Mouse (Mus musculus) hindbrain, embryonic 10.5 days (tissue): ENCODE results near the gene Samd15. TPM values are rescaled to one million over a fixed set of nuclear protein-coding genes. Genes with fewer than 3 reads are reported as not detected.

ENCODE experiments used
- DNase-seq: peaks from one replicate; pipeline ENCODE4 v3.0.0-alpha.2; 2017; ENCODE audit warnings: low spot score
- H3K27ac ChIP-seq: fragments of 300-500 bp; sonication (generic); 2 replicates; pipeline ENCODE4 v1.5.1; 2016; ENCODE audit warnings: mild to moderate bottlenecking, moderate library complexity
- H3K27me3 ChIP-seq: fragments of 300-500 bp; sonication (generic); 2 replicates; pipeline ENCODE4 v1.6.1; 2016; ENCODE audit warnings: mild to moderate bottlenecking; ENCODE audit not compliant: poor library complexity, insufficient read depth, severe bottlenecking
- H3K36me3 ChIP-seq: fragments of 300-500 bp; sonication (generic); 2 replicates; pipeline ENCODE4 v1.6.1; 2016; ENCODE audit warnings: mild to moderate bottlenecking, moderate library complexity
- H3K4me1 ChIP-seq: fragments of 300-500 bp; sonication (generic); replicated peaks from 2 replicates; pipeline ENCODE4 v1.6.1; 2016; ENCODE audit warnings: mild to moderate bottlenecking
- H3K4me3 ChIP-seq: fragments of 300-500 bp; sonication (generic); 2 replicates; pipeline ENCODE4 v1.5.1; 2016; ENCODE audit warnings: mild to moderate bottlenecking, moderate library complexity
- H3K9me3 ChIP-seq: fragments of 300-500 bp; sonication (generic); 2 replicates; pipeline ENCODE4 v1.6.1; 2016; ENCODE audit warnings: mild to moderate bottlenecking, moderate library complexity
- WGBS: fragments of 180-500 bp; shearing (Covaris S2); methylation state at CpG from one replicate; pipeline ENCODE4 v1.1.7; 2016; 5-methylcytosine and 5-hydroxymethylcytosine counted together
- polyA plus RNA-seq: library from polyadenylated mRNA; unstranded; fragments of >200 nt; fragmentation: Nextera tagmentation; extraction: Ambion mirVana; gene quantifications from 2 replicates; pipeline ENCODE4 v1.2.1, GENCODE M21; 2016

Gene Samd15
- polyA plus RNA-seq, 1 experiment from 2014 or later: 1.6 TPM

- WGBS: 90% methylated on average over 6 of the region's 6 CpGs
- Histone ChIP-seq H3K9me3 (no peaks in the 10 kb centered on the region), H3K27ac (no peak overlapping the region), H3K36me3 (peaks cover 92% of the 10 kb centered on the region), H3K27me3 (no peaks in the 10 kb centered on the region), H3K4me3 (no peak overlapping the region), H3K4me1 (no peaks in the 10 kb centered on the region)
- no peak for DNase-seq
These were observed 50.6 kb downstream of the Samd15 start for GRCm38 (mm10) chr12:87250161-87250560.

- no peak for DNase-seq
- Histone ChIP-seq H3K4me3 (no peak overlapping the region), H3K36me3 (peaks cover 97% of the 10 kb centered on the region), H3K9me3 (no peaks in the 10 kb centered on the region), H3K27me3 (no peaks in the 10 kb centered on the region), H3K27ac (no peak overlapping the region), H3K4me1 (no peaks in the 10 kb centered on the region)
- 94% methylated on average over 6 of the region's 6 CpGs for WGBS
These were observed 54.4 kb downstream of the Samd15 start for GRCm38 (mm10) chr12:87253878-87254277.

DNA sequence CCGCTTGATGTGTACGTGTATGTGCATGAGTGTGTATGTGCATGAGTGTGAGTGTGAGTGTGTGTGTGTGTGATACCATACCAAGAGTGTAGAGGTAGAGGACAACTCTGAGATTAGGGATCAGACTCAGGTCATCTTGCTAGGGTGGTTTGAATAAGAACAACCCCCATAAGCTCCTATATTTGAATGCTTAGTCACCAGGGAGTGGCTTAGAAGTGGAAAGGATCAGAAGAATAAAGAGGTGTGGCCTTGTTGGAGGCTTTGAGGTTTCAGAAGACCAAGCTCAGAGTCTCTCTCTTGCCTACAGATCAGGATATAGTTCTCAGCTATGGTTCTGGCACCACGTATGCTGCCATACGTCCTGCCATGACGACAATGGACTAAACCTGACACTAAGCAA lies 57.1 kb downstream of the Samd15 start:
- no peak for DNase-seq
- 92% methylated on average over 5 of the region's 5 CpGs for WGBS
- Histone ChIP-seq H3K4me1 (no peaks in the 10 kb centered on the region), H3K9me3 (no peaks in the 10 kb centered on the region), H3K4me3 (no peak overlapping the region), H3K27ac (no peak overlapping the region), H3K36me3 (peaks cover 97% of the 10 kb centered on the region), H3K27me3 (no peaks in the 10 kb centered on the region)

- H3K36me3 ChIP-seq: peaks cover 85% of the 10 kb centered on the region
- DNase-seq: no peak
- 97% methylated on average over 8 of the region's 8 CpGs for WGBS
- no peak overlapping the region for H3K27ac ChIP-seq
- no peak overlapping the region for H3K4me3 ChIP-seq
- H3K27me3 ChIP-seq: no peaks in the 10 kb centered on the region
- no peaks in the 10 kb centered on the region for H3K9me3 ChIP-seq
- peaks cover 10% of the 10 kb centered on the region for H3K4me1 ChIP-seq
These were observed 61.0 kb downstream of the Samd15 start for GRCm38 (mm10) chr12:87260562-87260961.

Other genes starting within 250 kb of the Samd15 start
- 0.14 and 0.75 TPM in 2 replicates for gene Zdhhc22, start 209.3 kb upstream of the Samd15 start, polyA plus RNA-seq
- gene Tmem63c, start 178.4 kb upstream of the Samd15 start, polyA plus RNA-seq: 0.10 and 0.35 TPM in 2 replicates
- gene Ngb, start 97.2 kb upstream of the Samd15 start, polyA plus RNA-seq: 0.27 and 0.35 TPM in 2 replicates
- gene Gstz1, start 52.6 kb upstream of the Samd15 start, polyA plus RNA-seq: 29.3 and 32.9 TPM in 2 replicates
- gene Pomt2, start 51.8 kb upstream of the Samd15 start, polyA plus RNA-seq: 15.3 and 15.4 TPM in 2 replicates
- gene Tmed8, start 731 bp downstream of the Samd15 start, polyA plus RNA-seq: 3.3 and 3.8 TPM in 2 replicates
- gene Noxred1, start 39.0 kb downstream of the Samd15 start, polyA plus RNA-seq: 0.50 and 1.4 TPM in 2 replicates
- gene Vipas39, start 66.5 kb downstream of the Samd15 start, polyA plus RNA-seq: 52.6 and 67.0 TPM in 2 replicates
- gene Ahsa1, start 66.8 kb downstream of the Samd15 start, polyA plus RNA-seq: 230 and 269 TPM in 2 replicates
- 0.84 and 1.5 TPM in 2 replicates for gene Ism2, start 100.0 kb downstream of the Samd15 start, polyA plus RNA-seq
- gene Sptlc2, start 188.6 kb downstream of the Samd15 start, polyA plus RNA-seq: 55.8 and 59.0 TPM in 2 replicates
- gene Slirp, start 244.2 kb downstream of the Samd15 start, polyA plus RNA-seq: 295 and 311 TPM in 2 replicates
- 47.6 and 61.6 TPM in 2 replicates for gene Alkbh1, start 244.3 kb downstream of the Samd15 start, polyA plus RNA-seq